ENCODE assay signal across 8 mouse cellular contexts in the genomic region with DNA sequence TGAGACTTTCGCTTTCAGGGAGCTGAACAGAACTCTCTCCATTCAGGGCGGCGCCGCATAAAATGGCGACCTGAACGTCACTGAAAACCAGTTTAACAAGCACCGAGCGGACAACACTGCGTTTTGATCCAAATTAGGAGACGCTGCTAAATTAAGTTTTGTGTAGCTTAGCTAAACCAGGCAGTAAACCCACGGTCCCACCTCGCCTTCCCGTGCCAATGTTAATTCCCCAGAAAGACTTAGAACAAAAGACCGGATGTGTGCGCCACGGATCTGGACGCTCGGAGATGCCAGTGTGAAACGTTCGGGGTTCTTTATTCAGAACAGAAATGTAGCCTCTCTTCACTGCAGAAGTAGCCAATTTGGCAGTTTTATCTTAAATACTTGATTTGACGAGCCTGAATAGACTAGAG. TPM values are rescaled to one million over a fixed set of nuclear protein-coding genes. Genes with fewer than 3 reads are reported as not detected.
DNase-seq lines count a peak whose midpoint lies in the region; ATAC-seq lines count a peak whose summit lies in the region.

No protein-coding gene starts in this region.

- no peaks in the 10 kb centered on the region for H3K9me3 ChIP-seq in forebrain, embryonic 16.5 days (ENCODE audit: control insufficient read depth, low read length)

- peak; percentile 84 for DNase-seq in CD4-positive, CD25-positive, alpha-beta regulatory T cell, adult 2 months (ENCODE audit: low read depth, low spot score)
- peak; percentile 64 for DNase-seq in adrenal gland, postnatal 25 days
- DNase-seq in heart, postnatal 4 days, result peak; percentile 76
- peak; percentile 67 to 70 for DNase-seq in layer of hippocampus, postnatal 10 days (ENCODE audit: low spot score in 2 of 2)
- peak; percentile 76 for DNase-seq in lung, postnatal 14 days
- DNase-seq in retina, embryonic 14.5 days (ENCODE audit: low spot score), result peak; percentile 74
- peak; percentile 79 for DNase-seq in thymus, postnatal 25 days

- no peaks in the 10 kb centered on the region for H3K27me3 ChIP-seq in forebrain, embryonic 16.5 days (replicated peaks; ENCODE audit: control insufficient read depth, insufficient read depth, low read length)

- peak; percentile 11 for ATAC-seq in forebrain, embryonic 16.5 days

- no peaks in the 10 kb centered on the region for H3K36me3 ChIP-seq in forebrain, embryonic 16.5 days (ENCODE audit: control insufficient read depth, insufficient read depth)

- H3K4me3 ChIP-seq in forebrain, embryonic 16.5 days (replicated peaks; ENCODE audit: low read length), result peak overlapping the region; percentile 49

- peak overlapping the region; percentile 98 for H3K27ac ChIP-seq in forebrain, embryonic 16.5 days (ENCODE audit: low read length)

- H3K9ac ChIP-seq in forebrain, embryonic 16.5 days (replicated peaks; ENCODE audit: low read depth, low read length), result peak overlapping the region; percentile 67

- WGBS in forebrain, embryonic 16.5 days, result 0% methylated on average over 21 of the region's 21 CpGs

- H3K4me1 ChIP-seq in forebrain, embryonic 16.5 days (replicated peaks; ENCODE audit: control insufficient read depth, insufficient read depth, low read length), result peaks cover 33% of the 10 kb centered on the region

- H3K4me2 ChIP-seq in forebrain, embryonic 16.5 days (ENCODE audit: low read length), result peak overlapping the region; percentile 60

RNA-seq across cellular contexts. Expression of a gene that starts 3.6 kb away (rescaled TPM):
- total RNA-seq in adrenal gland, postnatal 25 days (2021), result 174 and 185 TPM in 2 replicates
- polyA plus RNA-seq in forebrain, embryonic 16.5 days (2015; fragmentation: Nextera tagmentation; extraction: Ambion mirVana), result 51.0 and 59.0 TPM in 2 replicates
- total RNA-seq in heart, postnatal 4 days (2021), result 100 to 1,000 TPM; 322 to 324 TPM
- 100 to 1,000 TPM; 147 to 163 TPM for total RNA-seq in layer of hippocampus, postnatal 10 days (2021)

RNA-seq across cellular contexts. Expression of a gene that starts 9.5 kb away (rescaled TPM):
- total RNA-seq in adrenal gland, postnatal 25 days (2021), result 12.9 and 16.6 TPM in 2 replicates
- polyA plus RNA-seq in forebrain, embryonic 16.5 days (2015; fragmentation: Nextera tagmentation; extraction: Ambion mirVana), result 2.2 and 2.8 TPM in 2 replicates
- total RNA-seq in heart, postnatal 4 days (2021), result 10 to 100 TPM; 52.4 to 58.7 TPM
- total RNA-seq in layer of hippocampus, postnatal 10 days (2021), result 10 to 100 TPM; 13.0 to 15.0 TPM

RNA-seq across cellular contexts. Expression of a gene that starts 10.9 kb away (rescaled TPM):
- 2.3 and 9.6 TPM in 2 replicates for total RNA-seq in adrenal gland, postnatal 25 days (2021)
- 1.2 and 3.4 TPM in 2 replicates for polyA plus RNA-seq in forebrain, embryonic 16.5 days (2015; fragmentation: Nextera tagmentation; extraction: Ambion mirVana)
- 10 to 100 TPM; 62.5 to 79.1 TPM for total RNA-seq in heart, postnatal 4 days (2021)
- 1 to 10 TPM; 5.3 to 5.6 TPM for total RNA-seq in layer of hippocampus, postnatal 10 days (2021)

RNA-seq across cellular contexts. Expression of a gene that starts 11.0 kb away (rescaled TPM):
- 61.2 and 62.9 TPM in 2 replicates for total RNA-seq in adrenal gland, postnatal 25 days (2021)
- 2.1 and 2.6 TPM in 2 replicates for polyA plus RNA-seq in forebrain, embryonic 16.5 days (2015; fragmentation: Nextera tagmentation; extraction: Ambion mirVana)
- total RNA-seq in heart, postnatal 4 days (2021), result 100 to 1,000 TPM; 278 to 296 TPM
- total RNA-seq in layer of hippocampus, postnatal 10 days (2021), result 10 to 100 TPM; 44.2 to 62.6 TPM

RNA-seq across cellular contexts. Expression of a gene that starts 13.8 kb away (rescaled TPM):
- total RNA-seq in adrenal gland, postnatal 25 days (2021), result 106 and 130 TPM in 2 replicates
- polyA plus RNA-seq in forebrain, embryonic 16.5 days (2015; fragmentation: Nextera tagmentation; extraction: Ambion mirVana), result 2.1 and 6.2 TPM in 2 replicates
- total RNA-seq in heart, postnatal 4 days (2021), result 100 to 1,000 TPM; 624 to 645 TPM
- total RNA-seq in layer of hippocampus, postnatal 10 days (2021), result 100 to 1,000 TPM; 105 to 126 TPM

Comparison
In these comparisons a context has a peak if more than half of its experiments do, and no peak if none do; other contexts are left out.
1. Peak in every context shown above with its lines: DNase-seq, ATAC-seq, H3K4me3 ChIP-seq and H3K27ac ChIP-seq.